Mouse (Mus musculus) adrenal gland (tissue): ENCODE results near the gene Nrip2.
"Not testable (repeated sequence)": the region's sequence is repeated elsewhere in the genome, so short reads cannot be mapped to it uniquely, and the experiment has no call there.

ENCODE experiments used
- intact Hi-C: fragments of 180-260 bp; cut with DNase I; formaldehyde crosslinking; loops from one replicate; pipeline ENCODE4 v1.15.1; 2025
- long read RNA-seq, 2 experiments: library from polyadenylated mRNA; unstranded; transcript quantifications; one replicate each; pipeline ENCODE4 v2.0.0; 2020; ENCODE audit warnings: borderline replicate concordance in 1 of 2; ENCODE audit not compliant: insufficient replicate concordance in 1 of 2

The Nrip2 gene
- long read RNA-seq, experiment 1: 0 reads
- long read RNA-seq, experiment 2, partial matches to known transcripts: 1 of 2 reads
- long read RNA-seq, experiment 2, other reads (novel, unspliced or antisense): 1 of 2 reads

DNA sequence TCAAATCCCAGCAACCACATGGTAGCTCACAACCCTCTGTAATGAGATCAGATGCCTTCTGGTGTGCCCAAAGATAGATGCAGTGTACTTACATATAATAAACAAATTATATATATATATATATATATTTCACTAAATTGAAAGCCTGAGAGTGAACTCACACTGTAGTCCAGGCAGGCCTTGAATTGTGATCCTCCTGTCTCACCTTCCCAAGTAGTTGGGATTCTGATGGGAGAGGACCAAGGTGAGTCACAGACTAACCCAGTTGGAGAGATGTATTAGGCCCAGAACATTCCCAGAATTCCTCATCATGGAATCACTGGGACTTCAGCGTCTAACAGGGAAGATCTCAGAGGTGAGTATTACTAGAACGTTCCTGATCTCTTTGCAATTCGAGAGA lies at the start of gene Nrip2:
Gene Nrip2, plus strand, starts transcription at position 301 of the 400 bp plus-strand sequence.
- intact Hi-C loops: no loop called here

DNA sequence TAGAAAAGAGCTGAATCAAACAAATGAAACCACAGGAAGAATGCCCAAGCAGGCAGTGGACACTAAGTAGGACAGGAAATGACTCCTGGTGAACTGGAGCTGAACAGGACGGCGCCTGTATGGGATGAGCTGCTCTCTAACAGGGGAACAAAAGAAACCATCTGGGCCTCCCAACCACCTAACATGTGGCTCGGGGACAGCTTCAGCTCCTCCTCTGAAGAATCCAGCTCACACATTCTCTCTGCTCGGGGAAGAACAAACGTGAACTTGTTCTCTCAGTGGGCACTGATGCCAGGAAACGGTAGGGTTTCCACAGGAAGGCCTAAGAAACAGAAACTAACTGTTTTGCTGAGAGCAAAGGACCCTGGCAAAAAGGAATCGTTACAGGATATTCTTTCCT lies 49.4 kb upstream of the Nrip2 start:
- intact Hi-C loops: no loop called here

DNA sequence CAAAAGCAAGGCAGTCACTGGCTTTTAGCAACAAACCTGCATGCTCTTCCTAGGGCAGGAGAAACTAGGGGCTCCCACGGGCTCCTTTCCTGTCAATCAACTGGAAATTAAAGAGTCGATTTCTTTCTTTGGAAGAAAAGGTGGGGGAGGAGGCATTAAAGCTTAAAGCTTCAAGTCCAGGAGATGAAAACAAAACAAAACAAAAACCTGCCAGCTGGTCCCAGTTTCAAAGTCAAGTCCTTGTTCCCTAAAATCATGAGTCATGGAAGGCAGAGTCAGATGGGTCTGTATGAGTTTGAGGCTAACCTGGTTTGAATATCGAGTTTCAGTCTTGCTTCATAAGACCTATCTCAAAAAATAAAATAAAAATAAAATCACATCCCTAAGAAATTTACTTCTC lies 45.0 kb upstream of the Nrip2 start:
- intact Hi-C loops: no loop called here

DNA sequence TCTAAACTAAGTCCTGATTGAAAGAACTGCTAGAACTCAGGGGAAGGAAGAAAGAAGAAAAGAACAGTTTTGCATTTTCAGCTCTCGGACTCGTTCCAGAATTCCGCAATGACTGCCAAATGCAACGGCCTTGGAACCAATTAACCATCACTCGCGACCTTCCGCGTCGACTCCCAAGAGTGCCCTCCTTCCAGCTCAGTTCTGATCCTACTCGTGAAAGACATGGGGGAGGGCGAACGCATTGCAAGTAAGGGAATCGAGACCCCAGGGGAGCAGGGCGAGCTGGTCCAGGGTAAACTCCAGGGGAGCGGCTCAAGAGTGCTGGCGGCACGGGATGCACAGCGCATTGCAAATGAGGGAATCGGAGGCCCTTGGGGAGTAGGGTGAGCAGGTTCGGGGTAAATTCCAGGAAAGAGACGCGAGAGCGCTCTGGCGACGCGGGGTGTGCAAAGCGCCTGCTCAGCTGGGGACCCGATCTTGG lies 43.9 kb upstream of the Nrip2 start:
- intact Hi-C loops: loop anchor here (5.0 kb wide), 1 partner anchor 118 kb away; no protein-coding TSS in a partner anchor

GRCm38 (mm10) chr6:128355726-128356416 lies 43.2 kb upstream of the Nrip2 start, which contains the start of gene Tulp3:
Gene Tulp3 (minus strand): TSS chr6:128355851.
- intact Hi-C loops: loop anchor here (5.0 kb wide), 1 partner anchor 119 kb away; no protein-coding TSS in a partner anchor

- intact Hi-C loops: loop anchor here (1.0 to 5.0 kb wide), 2 partner anchors 41 to 122 kb away; no protein-coding TSS in a partner anchor
Observed at GRCm38 (mm10) chr6:128358999-128359398, 40.1 kb upstream of the Nrip2 start.

- intact Hi-C loops: no loop called here
Observed at GRCm38 (mm10) chr6:128361901-128362300, 37.2 kb upstream of the Nrip2 start.

- intact Hi-C loops: no loop called here
Observed at GRCm38 (mm10) chr6:128362381-128363006, 36.6 kb upstream of the Nrip2 start, which contains the start of the genes Rhno1 and Foxm1. Gene Rhno1 (minus strand): TSS chr6:128362911. Gene Foxm1 (plus strand): TSS chr6:128362967.

GRCm38 (mm10) chr6:128363007-128363825 lies 35.9 kb upstream of the Nrip2 start:
- intact Hi-C loops: no loop called here

GRCm38 (mm10) chr6:128364721-128365120 lies 34.4 kb upstream of the Nrip2 start:
- intact Hi-C loops: no loop called here

DNA sequence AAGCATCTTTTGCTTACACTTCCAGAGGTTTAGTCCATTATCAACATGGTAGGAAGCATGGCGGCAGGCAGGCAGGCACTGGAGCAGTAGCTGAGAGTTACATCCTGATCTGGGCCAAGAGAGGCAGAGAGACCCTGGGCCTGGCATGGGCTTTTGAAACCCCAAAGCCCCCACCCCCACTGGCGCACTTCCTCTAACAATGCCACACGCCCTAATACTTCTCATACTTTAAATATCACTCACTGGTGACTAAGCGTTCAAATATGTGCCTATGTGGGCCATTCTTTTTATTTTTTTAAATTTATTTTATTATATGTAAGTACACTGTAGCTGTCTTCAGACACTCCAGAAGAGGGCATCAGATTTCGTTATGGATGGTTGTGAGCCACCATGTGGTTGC lies 32.6 kb upstream of the Nrip2 start:
- intact Hi-C loops: no loop called here

- intact Hi-C loops: loop anchor here (5.0 kb wide), 1 partner anchor 42 kb away; no protein-coding TSS in a partner anchor
Observed at GRCm38 (mm10) chr6:128370040-128370439, 29.1 kb upstream of the Nrip2 start.

DNA sequence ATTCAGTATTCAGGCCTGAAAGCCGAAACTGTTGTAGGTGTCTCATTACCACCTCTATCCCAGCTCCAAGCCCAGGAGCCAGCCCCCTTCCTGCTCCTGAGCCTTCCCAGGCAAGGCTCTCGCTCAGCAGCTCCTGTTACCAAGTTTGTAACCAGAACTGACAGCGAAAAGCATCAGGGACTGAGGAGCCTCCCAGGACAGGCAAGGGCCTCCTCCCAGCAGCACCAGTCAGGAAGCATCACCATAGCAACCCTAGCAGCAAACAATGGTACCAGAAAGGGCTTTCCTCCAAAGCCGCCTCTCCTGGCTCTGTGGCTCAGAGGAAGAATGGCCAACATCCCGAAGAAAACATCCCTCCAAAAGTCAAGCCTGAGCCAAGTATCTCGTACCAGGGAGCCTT lies 23.9 kb upstream of the Nrip2 start, which contains the start of the genes Tex52 and Gm44596:
Gene Tex52, plus strand, starts transcription at position 265 of the 400 bp plus-strand sequence.
Gene Gm44596, plus strand, starts transcription at position 312 of the 400 bp plus-strand sequence.
- intact Hi-C loops: no loop called here

DNA sequence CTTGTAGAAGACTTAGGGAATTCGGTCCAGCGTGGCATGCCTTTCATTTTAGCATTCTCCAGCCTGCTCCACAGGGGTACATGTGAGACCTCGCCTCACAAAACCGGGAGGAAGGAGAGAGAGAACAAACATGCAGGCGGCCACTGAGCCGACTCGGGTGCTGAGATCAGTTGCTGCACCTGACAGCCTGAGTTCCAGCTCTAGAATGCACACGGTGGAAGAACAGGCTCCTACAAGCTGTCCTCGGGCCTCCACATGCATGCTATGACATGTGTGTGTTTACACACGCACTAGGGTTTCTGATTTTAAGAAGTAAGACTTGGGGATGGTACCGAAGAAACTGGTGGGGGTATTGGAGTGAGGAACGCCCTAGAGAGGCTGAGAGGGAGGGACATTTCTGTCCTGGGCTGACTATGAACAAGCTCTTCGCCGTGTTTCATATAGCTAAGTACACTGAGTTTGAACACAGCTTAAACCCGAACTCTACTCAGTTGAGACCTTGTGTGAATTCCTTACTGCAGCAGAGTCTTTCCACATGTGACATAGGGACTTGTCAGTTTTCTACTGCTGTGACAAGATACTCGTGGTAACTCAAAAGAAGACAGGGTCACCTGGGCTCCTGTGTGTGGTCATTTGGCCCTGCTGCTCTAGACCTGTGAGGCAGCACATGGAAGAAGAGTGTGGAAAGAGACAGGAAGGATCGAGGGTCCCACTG lies 22.6 kb upstream of the Nrip2 start:
- intact Hi-C loops: no loop called here

GRCm38 (mm10) chr6:128379636-128380035 lies 19.5 kb upstream of the Nrip2 start:
- intact Hi-C loops: no loop called here

GRCm38 (mm10) chr6:128380594-128381167 lies 18.4 kb upstream of the Nrip2 start:
- intact Hi-C loops: not testable (repeated sequence)

- intact Hi-C loops: no loop called here
Observed at GRCm38 (mm10) chr6:128381254-128381653, 17.8 kb upstream of the Nrip2 start.

DNA sequence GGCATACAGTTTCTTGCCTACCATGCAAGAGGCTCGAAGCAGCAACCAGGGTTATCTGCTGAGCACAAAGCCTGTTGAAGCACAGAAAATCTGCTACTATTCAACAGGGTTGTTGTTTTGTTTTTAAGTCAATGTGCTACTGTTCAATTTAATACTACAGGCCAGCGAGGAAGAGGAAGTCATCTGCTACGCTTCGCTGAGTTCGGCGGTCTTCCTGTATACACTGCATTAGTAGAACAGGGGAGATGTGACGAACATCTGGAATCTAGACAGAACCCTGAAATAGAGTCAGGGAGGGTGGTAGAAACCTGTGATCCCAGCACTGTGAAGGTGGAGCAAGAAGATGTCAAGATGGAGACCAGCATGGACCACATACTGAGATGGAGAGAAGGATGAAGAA lies 15.3 kb upstream of the Nrip2 start:
- intact Hi-C loops: loop anchor here (2.0 kb wide), 1 partner anchor 93 kb away; no protein-coding TSS in a partner anchor

DNA sequence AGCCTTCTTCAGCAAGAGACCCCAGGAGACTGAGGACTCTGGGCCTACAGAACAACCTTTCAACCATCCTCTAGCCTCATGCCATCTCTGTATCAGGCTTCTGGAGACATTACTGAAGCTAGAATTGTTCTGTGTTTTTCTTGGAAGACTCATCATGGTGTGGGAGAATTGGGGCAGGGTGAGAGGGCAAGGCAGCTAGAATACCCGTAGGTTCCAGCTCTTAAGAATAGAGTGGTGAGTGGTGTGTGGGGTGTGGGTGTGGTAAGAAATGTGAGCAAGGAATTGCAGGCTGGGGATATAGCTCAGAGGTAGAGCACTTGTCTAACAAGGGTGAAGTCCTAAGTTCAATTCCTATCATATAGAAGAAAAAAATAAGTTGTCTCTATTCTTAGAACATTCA lies 14.1 kb upstream of the Nrip2 start:
- intact Hi-C loops: loop anchor here (2.0 kb wide), 1 partner anchor 92 kb away; no protein-coding TSS in a partner anchor

- intact Hi-C loops: no loop called here
Observed at GRCm38 (mm10) chr6:128389185-128389584, 9.9 kb upstream of the Nrip2 start.
